Mouse (Mus musculus) olfactory bulb, adult 2 months (tissue): ENCODE data around the gene Cxcl13.

ENCODE experiments used
- CTCF ChIP-seq: fragments of 200-500 bp; IDR thresholded peaks from 2 replicates; pipeline ENCODE4 v1.5.1; 2012; ENCODE audit warnings: low read depth, mild to moderate bottlenecking, low read length, moderate library complexity; ENCODE audit not compliant: insufficient read depth
- POLR2A ChIP-seq: fragments of 200-500 bp; IDR thresholded peaks from 2 replicates; pipeline ENCODE4 v1.6.1; 2012; ENCODE audit warnings: mild to moderate bottlenecking, low read depth, low read length, moderate library complexity; ENCODE audit not compliant: insufficient read depth

- TF ChIP-seq CTCF: no peak
- TF ChIP-seq POLR2A: no peak
Measured at GRCm38 (mm10) chr5:95948641-95949040, 8.1 kb upstream of the Cxcl13 start.
